Mouse (Mus musculus) urinary bladder, postnatal 14 days (tissue): ENCODE measurements around the gene Tpbgl.

Experiments used
- DNase-seq: peaks from one replicate; pipeline ENCODE4 v3.0.0; 2021; ENCODE audit warnings: low spot score

Gene Tpbgl

GRCm38 (mm10) chr7:99626376-99627270, at the start of gene Tpbgl:
Tpbgl (minus strand) TSS chr7:99627103.
- peak; percentile 66 for DNase-seq

DNA sequence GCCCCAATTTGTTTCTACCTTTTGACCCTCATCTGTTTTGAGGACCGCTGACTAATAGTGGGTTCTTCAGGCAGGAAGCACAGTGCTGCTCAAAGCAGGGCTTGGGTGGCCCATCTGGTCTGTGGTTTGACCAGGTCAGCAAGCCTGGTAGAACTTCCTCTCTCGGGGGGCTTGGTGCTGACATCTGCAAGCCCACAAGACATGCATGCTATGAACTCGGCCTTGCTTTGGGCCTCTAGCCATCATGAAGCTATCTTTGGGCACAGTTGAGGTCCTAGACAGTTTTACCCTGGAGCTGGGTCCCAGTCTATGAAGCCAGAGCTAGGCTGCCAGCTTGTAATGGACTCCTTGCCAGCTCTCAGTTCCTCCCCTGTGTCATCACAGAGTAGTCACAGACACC, 48.0 kb upstream of the Tpbgl start:
- no peak for DNase-seq

- no peak for DNase-seq
Measured at GRCm38 (mm10) chr7:99674209-99674608, 47.3 kb upstream of the Tpbgl start.

GRCm38 (mm10) chr7:99673188-99673587, 46.3 kb upstream of the Tpbgl start:
- no peak for DNase-seq

DNA sequence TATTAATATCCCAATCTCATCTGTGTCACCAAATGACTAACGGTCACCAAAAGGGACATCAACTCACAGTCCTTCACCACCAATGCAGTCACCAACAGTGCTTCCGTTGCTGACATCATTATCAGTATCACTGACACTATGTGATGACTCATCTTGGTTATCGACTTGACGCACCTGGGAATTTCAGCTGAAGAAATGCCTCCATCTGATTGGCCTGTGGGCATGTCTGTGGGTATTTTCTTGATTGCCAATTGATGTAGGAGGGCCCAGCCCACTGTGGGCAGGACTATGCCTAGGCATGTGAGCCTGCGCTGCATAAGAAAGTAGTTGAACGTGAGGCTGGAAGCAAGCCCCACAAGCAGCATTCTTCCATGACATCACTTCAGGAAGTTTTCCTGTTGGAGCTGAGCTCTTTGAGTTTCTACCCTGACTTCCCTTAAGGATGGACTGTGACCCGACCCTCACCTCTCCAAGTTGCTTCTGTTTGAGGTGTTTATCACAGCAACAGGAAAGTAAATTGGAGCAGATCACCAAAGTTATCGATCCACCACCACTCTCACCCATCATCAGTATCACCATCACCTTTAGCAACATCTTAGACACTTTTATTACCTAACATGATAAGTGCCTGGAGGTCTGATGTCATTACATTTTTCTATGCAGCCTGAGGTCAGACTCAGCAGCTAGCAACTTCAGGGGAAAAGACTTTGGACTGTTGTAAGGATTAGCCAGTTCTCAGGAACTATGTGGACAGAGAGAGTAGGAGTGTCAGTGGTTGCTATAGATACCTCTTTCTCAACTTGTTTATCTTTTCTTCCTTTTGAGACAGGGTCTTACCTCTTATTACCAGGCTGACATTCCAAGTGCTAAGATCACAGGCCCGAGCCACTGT, 44.9 kb upstream of the Tpbgl start:
- DNase-seq: no peak

- no peak for DNase-seq
Measured at GRCm38 (mm10) chr7:99670915-99671314, 44.0 kb upstream of the Tpbgl start.

GRCm38 (mm10) chr7:99668802-99669201, 41.9 kb upstream of the Tpbgl start:
- peak; percentile 36 for DNase-seq

DNA sequence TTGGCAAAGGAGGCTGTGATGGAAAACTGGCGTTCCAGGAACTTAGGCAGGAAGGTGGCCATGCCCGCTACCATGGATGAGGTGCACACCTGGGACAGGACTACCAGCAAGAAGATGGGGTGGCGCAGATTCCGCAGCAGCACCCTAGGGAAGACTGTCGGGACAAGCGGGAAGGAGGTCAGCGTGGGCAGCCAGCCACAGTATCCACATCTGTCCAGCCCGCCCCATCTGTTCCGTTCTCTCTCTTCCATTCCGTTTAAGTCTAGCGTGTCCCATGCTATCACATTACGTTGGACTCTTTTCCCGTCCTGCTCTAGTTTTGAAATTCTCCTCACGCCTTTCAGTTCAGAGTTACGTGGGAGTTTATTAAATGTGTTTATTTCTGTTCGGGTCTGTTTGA, 40.2 kb upstream of the Tpbgl start:
- DNase-seq: no peak

DNA sequence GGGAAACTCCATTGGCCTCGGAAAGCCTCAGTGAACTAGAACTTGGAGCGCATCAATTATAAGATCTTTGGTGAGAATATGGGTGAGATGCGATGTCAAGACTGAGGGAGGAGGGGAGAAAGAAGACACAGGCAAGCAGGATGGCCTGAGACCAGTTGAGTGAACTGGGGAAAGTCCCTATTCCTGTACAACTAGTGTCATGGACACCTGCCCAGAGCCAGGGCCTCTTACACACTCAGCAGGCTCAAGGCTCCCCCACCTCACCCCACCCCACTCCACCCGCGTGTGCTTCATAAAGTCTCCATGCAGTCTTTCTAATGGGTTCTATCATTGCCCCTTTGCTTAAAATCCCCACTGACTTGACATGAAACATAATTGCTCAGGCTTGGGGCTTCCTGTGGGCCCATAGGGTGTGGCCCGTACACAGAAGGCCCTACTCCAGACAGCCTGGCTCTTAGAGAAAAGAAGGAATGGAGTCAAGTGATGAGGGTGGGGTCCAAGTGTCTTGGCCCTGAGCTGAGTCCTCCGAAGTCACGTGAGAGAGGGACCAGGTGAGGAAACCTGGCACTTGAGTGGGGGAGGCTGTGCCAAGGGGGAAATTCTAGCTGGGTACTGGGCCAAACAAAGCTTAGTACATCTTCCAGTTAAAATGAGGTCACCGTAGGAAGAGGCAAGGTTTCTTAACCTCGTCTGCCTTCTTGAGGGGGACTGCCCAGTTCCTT, 39.0 kb upstream of the Tpbgl start:
- DNase-seq: no peak

- DNase-seq: peak; percentile 64
Measured at GRCm38 (mm10) chr7:99664571-99665485, 37.9 kb upstream of the Tpbgl start.

- DNase-seq: no peak
Measured at GRCm38 (mm10) chr7:99663507-99664220, 36.8 kb upstream of the Tpbgl start.

- DNase-seq: no peak
Measured at GRCm38 (mm10) chr7:99662311-99662710, 35.4 kb upstream of the Tpbgl start.

GRCm38 (mm10) chr7:99661571-99662230, 34.8 kb upstream of the Tpbgl start:
- DNase-seq: no peak

DNA sequence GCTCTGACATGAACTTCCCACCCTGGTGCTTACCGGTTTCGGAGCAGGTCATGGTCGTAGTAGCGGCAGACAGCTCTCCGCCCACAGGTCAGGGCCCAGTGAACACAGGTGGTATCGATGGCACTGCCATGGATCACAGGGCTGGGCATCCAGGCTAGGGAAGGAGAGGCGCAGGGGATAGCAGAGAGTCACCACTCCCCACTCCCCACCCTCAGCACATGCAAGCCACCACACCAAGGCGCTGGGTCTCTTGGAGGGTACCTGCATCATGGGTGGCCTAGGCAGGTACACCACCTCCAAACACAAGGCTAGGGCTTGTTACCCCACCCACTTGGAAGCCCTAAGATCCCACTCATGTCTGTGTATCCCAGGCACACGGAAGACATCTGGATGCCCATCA, 34.2 kb upstream of the Tpbgl start:
- no peak for DNase-seq

GRCm38 (mm10) chr7:99659379-99660029, 32.6 kb upstream of the Tpbgl start:
- peak; percentile 84 for DNase-seq

DNA sequence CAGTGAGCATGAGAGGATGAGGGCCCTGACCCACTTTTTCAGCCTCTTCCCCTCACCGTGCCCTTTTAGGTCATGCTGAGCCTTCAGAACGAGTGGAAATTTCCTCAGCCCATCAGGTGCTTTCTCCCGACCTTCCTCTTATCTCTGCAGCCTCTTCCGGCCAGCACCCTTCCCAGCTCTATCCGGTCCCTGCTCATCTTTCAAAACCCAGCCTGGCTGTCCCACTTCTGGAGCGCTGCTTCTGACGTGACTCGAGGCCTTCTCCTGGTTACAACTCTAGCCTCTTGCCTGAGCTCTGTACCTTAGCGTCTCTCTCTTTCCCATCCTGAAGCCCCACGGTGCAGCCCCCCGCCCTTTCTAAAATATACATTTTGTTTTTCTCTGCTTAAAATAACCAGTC, 27.3 kb upstream of the Tpbgl start:
- DNase-seq: no peak

GRCm38 (mm10) chr7:99649585-99649984, 22.7 kb upstream of the Tpbgl start:
- DNase-seq: no peak

DNA sequence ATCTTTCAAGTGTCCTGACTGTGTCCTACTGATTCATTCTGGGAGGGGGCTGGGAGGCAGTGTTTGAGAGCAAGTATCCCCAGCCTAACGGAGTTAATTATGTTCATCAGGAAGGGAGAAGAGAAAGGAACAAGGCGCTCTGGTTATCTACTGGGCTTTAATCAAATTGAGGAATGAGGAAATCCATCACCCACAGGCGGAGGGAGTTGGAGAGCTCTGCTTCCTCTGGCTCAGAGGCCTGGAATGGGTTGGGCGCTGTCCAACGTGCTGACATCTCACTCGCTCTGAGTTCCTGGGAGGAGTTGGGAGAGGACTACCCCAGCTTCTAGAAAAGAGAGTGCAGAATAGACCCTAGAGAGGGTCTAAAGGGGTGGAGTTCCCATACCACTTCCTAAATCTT, 21.7 kb upstream of the Tpbgl start:
- peak; percentile 73 for DNase-seq

- DNase-seq: no peak
Measured at GRCm38 (mm10) chr7:99644701-99645100, 17.8 kb upstream of the Tpbgl start.
